Mouse (Mus musculus): ENCODE measurements at regions not wholly inside any gene's neighbourhood (a gene's known extent, or its start where the extent isn't known, plus 50 kb on each side); places are given as distances from the start of the nearest gene placed in this dataset.

GRCm38 (mm10) chr1:119364901-119365300 lies 57.1 kb downstream of the Inhbb start:
- no peak overlapping the region for H3K4me2 ChIP-seq (ENCODE audit: low read length)
- H3K27me3 ChIP-seq (replicated peaks; ENCODE audit: control insufficient read depth, insufficient read depth, low read length), result no peaks in the 10 kb centered on the region
- no peaks in the 10 kb centered on the region for H3K36me3 ChIP-seq (ENCODE audit: control insufficient read depth, insufficient read depth, low read length)
- H3K27ac ChIP-seq (ENCODE audit: low read depth, low read length), result no peak overlapping the region
- no peaks in the 10 kb centered on the region for H3K4me1 ChIP-seq (ENCODE audit: control insufficient read depth, insufficient read depth, low read depth, low read length)
- no peak for ATAC-seq
- H3K9me3 ChIP-seq (ENCODE audit: control insufficient read depth, low read length), result peaks cover 3% of the 10 kb centered on the region; the same call in 1 of the 2 replicates
- H3K9ac ChIP-seq (ENCODE audit: low read depth, low read length), result no peak overlapping the region
- H3K4me3 ChIP-seq (ENCODE audit: low read length), result no peak overlapping the region

GRCm38 (mm10) chr1:119358096-119358495 lies 64.0 kb downstream of the Inhbb start:
- ATAC-seq, result no peak
- 100% methylated on average over 1 of the region's 1 CpGs for WGBS
- peaks cover 3% of the 10 kb centered on the region; the same call in 1 of the 2 replicates for H3K9me3 ChIP-seq (ENCODE audit: control insufficient read depth, low read length)
- H3K27ac ChIP-seq (ENCODE audit: low read depth, low read length), result no peak overlapping the region
- H3K36me3 ChIP-seq (ENCODE audit: control insufficient read depth, insufficient read depth, low read length), result no peaks in the 10 kb centered on the region
- H3K9ac ChIP-seq (ENCODE audit: low read depth, low read length), result no peak overlapping the region
- H3K27me3 ChIP-seq (replicated peaks; ENCODE audit: control insufficient read depth, insufficient read depth, low read length), result no peaks in the 10 kb centered on the region
- H3K4me2 ChIP-seq (ENCODE audit: low read length), result no peak overlapping the region
- no peaks in the 10 kb centered on the region for H3K4me1 ChIP-seq (ENCODE audit: control insufficient read depth, insufficient read depth, low read depth, low read length)
- H3K4me3 ChIP-seq (ENCODE audit: low read length), result no peak overlapping the region

GRCm38 (mm10) chr1:119356916-119357315 lies 65.1 kb downstream of the Inhbb start:
- ATAC-seq, result no peak
- no peaks in the 10 kb centered on the region for H3K36me3 ChIP-seq (ENCODE audit: control insufficient read depth, insufficient read depth, low read length)
- no peak overlapping the region for H3K9ac ChIP-seq (ENCODE audit: low read depth, low read length)
- no peak overlapping the region for H3K27ac ChIP-seq (ENCODE audit: low read depth, low read length)
- H3K4me3 ChIP-seq (ENCODE audit: low read length), result no peak overlapping the region
- peaks cover 3% of the 10 kb centered on the region; the same call in 1 of the 2 replicates for H3K9me3 ChIP-seq (ENCODE audit: control insufficient read depth, low read length)
- H3K4me1 ChIP-seq (ENCODE audit: control insufficient read depth, insufficient read depth, low read depth, low read length), result no peaks in the 10 kb centered on the region
- no peak overlapping the region for H3K4me2 ChIP-seq (ENCODE audit: low read length)
- WGBS, result 23% methylated on average over 1 of the region's 1 CpGs
- H3K27me3 ChIP-seq (replicated peaks; ENCODE audit: control insufficient read depth, insufficient read depth, low read length), result no peaks in the 10 kb centered on the region

GRCm38 (mm10) chr1:119355456-119355855 lies 66.6 kb downstream of the Inhbb start:
- Histone ChIP-seq H3K4me1 (ENCODE audit: control insufficient read depth, insufficient read depth, low read depth, low read length) (no peaks in the 10 kb centered on the region), H3K36me3 (ENCODE audit: control insufficient read depth, insufficient read depth, low read length) (no peaks in the 10 kb centered on the region), H3K9ac (ENCODE audit: low read depth, low read length) (no peak overlapping the region), H3K9me3 (ENCODE audit: control insufficient read depth, low read length) (no peaks in the 10 kb centered on the region), H3K4me2 (ENCODE audit: low read length) (no peak overlapping the region), H3K4me3 (ENCODE audit: low read length) (no peak overlapping the region), H3K27ac (ENCODE audit: low read depth, low read length) (no peak overlapping the region), H3K27me3 (replicated peaks; ENCODE audit: control insufficient read depth, insufficient read depth, low read length) (no peaks in the 10 kb centered on the region)
- no peak for ATAC-seq
- WGBS, result 77% methylated on average over 5 of the region's 5 CpGs

GRCm38 (mm10) chr1:119351567-119351966 lies 70.5 kb downstream of the Inhbb start:
- H3K27ac ChIP-seq (ENCODE audit: low read depth, low read length), result no peak overlapping the region
- no peak overlapping the region for H3K9ac ChIP-seq (ENCODE audit: low read depth, low read length)
- no peaks in the 10 kb centered on the region for H3K36me3 ChIP-seq (ENCODE audit: control insufficient read depth, insufficient read depth, low read length)
- no peak for ATAC-seq
- no peaks in the 10 kb centered on the region for H3K27me3 ChIP-seq (replicated peaks; ENCODE audit: control insufficient read depth, insufficient read depth, low read length)
- no peaks in the 10 kb centered on the region for H3K9me3 ChIP-seq (ENCODE audit: control insufficient read depth, low read length)
- WGBS, result 86% methylated on average over 8 of the region's 8 CpGs
- no peak overlapping the region for H3K4me2 ChIP-seq (ENCODE audit: low read length)
- H3K4me3 ChIP-seq (ENCODE audit: low read length), result no peak overlapping the region
- peaks cover 2% of the 10 kb centered on the region; the same call in 1 of the 2 replicates for H3K4me1 ChIP-seq (ENCODE audit: control insufficient read depth, insufficient read depth, low read depth, low read length)

- 95% methylated on average over 4 of the region's 4 CpGs for WGBS
- no peaks in the 10 kb centered on the region for H3K9me3 ChIP-seq (ENCODE audit: control insufficient read depth, low read length)
- H3K4me2 ChIP-seq (ENCODE audit: low read length), result no peak overlapping the region
- no peak overlapping the region for H3K4me3 ChIP-seq (ENCODE audit: low read length)
- H3K4me1 ChIP-seq (ENCODE audit: control insufficient read depth, insufficient read depth, low read depth, low read length), result peaks cover 2% of the 10 kb centered on the region; the same call in 1 of the 2 replicates
- H3K27me3 ChIP-seq (replicated peaks; ENCODE audit: control insufficient read depth, insufficient read depth, low read length), result no peaks in the 10 kb centered on the region
- H3K9ac ChIP-seq (ENCODE audit: low read depth, low read length), result no peak overlapping the region
- H3K27ac ChIP-seq (ENCODE audit: low read depth, low read length), result no peak overlapping the region
- H3K36me3 ChIP-seq (ENCODE audit: control insufficient read depth, insufficient read depth, low read length), result no peaks in the 10 kb centered on the region
- ATAC-seq, result no peak
These were observed 71.2 kb downstream of the Inhbb start for GRCm38 (mm10) chr1:119350846-119351245.

- 93% methylated on average over 7 of the region's 7 CpGs for WGBS
- Histone ChIP-seq H3K4me1 (ENCODE audit: control insufficient read depth, insufficient read depth, low read depth, low read length) (peaks cover 2% of the 10 kb centered on the region; the same call in 1 of the 2 replicates), H3K9me3 (ENCODE audit: control insufficient read depth, low read length) (no peaks in the 10 kb centered on the region), H3K4me3 (ENCODE audit: low read length) (no peak overlapping the region), H3K9ac (ENCODE audit: low read depth, low read length) (no peak overlapping the region), H3K27ac (ENCODE audit: low read depth, low read length) (no peak overlapping the region), H3K36me3 (ENCODE audit: control insufficient read depth, insufficient read depth, low read length) (no peaks in the 10 kb centered on the region), H3K27me3 (replicated peaks; ENCODE audit: control insufficient read depth, insufficient read depth, low read length) (no peaks in the 10 kb centered on the region), H3K4me2 (ENCODE audit: low read length) (no peak overlapping the region)
- no peak for ATAC-seq
These were observed 71.8 kb downstream of the Inhbb start for GRCm38 (mm10) chr1:119350296-119350695.

GRCm38 (mm10) chr1:119348456-119349208 lies 73.4 kb downstream of the Inhbb start:
- peak overlapping the region; percentile 27; the same call in 1 of the 2 replicates for H3K9ac ChIP-seq (ENCODE audit: low read depth, low read length)
- no peaks in the 10 kb centered on the region for H3K36me3 ChIP-seq (ENCODE audit: control insufficient read depth, insufficient read depth, low read length)
- WGBS, result 20% methylated on average over 18 of the region's 18 CpGs
- H3K27ac ChIP-seq (ENCODE audit: low read depth, low read length), result no peak overlapping the region
- H3K4me1 ChIP-seq (ENCODE audit: control insufficient read depth, insufficient read depth, low read depth, low read length), result peaks cover 2% of the 10 kb centered on the region; the same call in 1 of the 2 replicates
- ATAC-seq, result peak; percentile 53
- no peak overlapping the region for H3K4me3 ChIP-seq (ENCODE audit: low read length)
- H3K27me3 ChIP-seq (replicated peaks; ENCODE audit: control insufficient read depth, insufficient read depth, low read length), result no peaks in the 10 kb centered on the region
- no peak overlapping the region for H3K4me2 ChIP-seq (ENCODE audit: low read length)
- no peaks in the 10 kb centered on the region for H3K9me3 ChIP-seq (ENCODE audit: control insufficient read depth, low read length)

GRCm38 (mm10) chr1:119347749-119348148 lies 74.3 kb downstream of the Inhbb start:
- no peaks in the 10 kb centered on the region for H3K27me3 ChIP-seq (replicated peaks; ENCODE audit: control insufficient read depth, insufficient read depth, low read length)
- peaks cover 2% of the 10 kb centered on the region; the same call in 1 of the 2 replicates for H3K4me1 ChIP-seq (ENCODE audit: control insufficient read depth, insufficient read depth, low read depth, low read length)
- no peak overlapping the region for H3K4me2 ChIP-seq (ENCODE audit: low read length)
- 78% methylated on average over 1 of the region's 1 CpGs for WGBS
- H3K4me3 ChIP-seq (ENCODE audit: low read length), result no peak overlapping the region
- no peak overlapping the region for H3K27ac ChIP-seq (ENCODE audit: low read depth, low read length)
- no peak overlapping the region for H3K9ac ChIP-seq (ENCODE audit: low read depth, low read length)
- H3K9me3 ChIP-seq (ENCODE audit: control insufficient read depth, low read length), result no peaks in the 10 kb centered on the region
- no peaks in the 10 kb centered on the region for H3K36me3 ChIP-seq (ENCODE audit: control insufficient read depth, insufficient read depth, low read length)
- ATAC-seq, result no peak

Measured in hindbrain, embryonic 16.5 days (tissue).